Mouse (Mus musculus) small intestine, adult 2 months (tissue): ENCODE results near the gene Rrp15.

ENCODE experiments used
- CTCF ChIP-seq: fragments of 200-500 bp; IDR thresholded peaks from 2 replicates; pipeline ENCODE4 v1.5.1; 2012; ENCODE audit warnings: low read depth, mild to moderate bottlenecking, control low read depth, inconsistent platforms, low read length, moderate library complexity, mixed read lengths; ENCODE audit not compliant: insufficient replicate concordance, insufficient read length; ENCODE audit errors: extremely low read depth
- POLR2A ChIP-seq: fragments of 200-500 bp; IDR thresholded peaks from 2 replicates; pipeline ENCODE4 v1.6.1; 2012; ENCODE audit warnings: low read depth, mild to moderate bottlenecking, control low read depth, inconsistent platforms, low read length, moderate library complexity

GRCm38 (mm10) chr1:186702391-186703255, 46.5 kb downstream of the Rrp15 start:
- TF ChIP-seq CTCF (no peak), POLR2A (no peak)
